Mouse (Mus musculus) embryo, embryonic 10 days (tissue): ENCODE measurements around the gene Rpl18.

Source experiments
- DNase-seq: peaks from one replicate; pipeline ENCODE4 v3.0.0-alpha.2; 2015; ENCODE audit warnings: low spot score

Gene Rpl18

GRCm38 (mm10) chr7:45700301-45701015, 14.8 kb upstream of the Rpl18 start:
- peak; percentile 89 for DNase-seq

- no peak for DNase-seq
Measured at GRCm38 (mm10) chr7:45701072-45701471, 14.2 kb upstream of the Rpl18 start.

GRCm38 (mm10) chr7:45701607-45702006, 13.7 kb upstream of the Rpl18 start:
- DNase-seq, result no peak

GRCm38 (mm10) chr7:45702316-45702715, 12.9 kb upstream of the Rpl18 start:
- no peak for DNase-seq

- no peak for DNase-seq
Measured at GRCm38 (mm10) chr7:45702809-45703520, 12.3 kb upstream of the Rpl18 start.

GRCm38 (mm10) chr7:45703521-45704033, 11.7 kb upstream of the Rpl18 start:
- DNase-seq, result no peak

GRCm38 (mm10) chr7:45704046-45704559, 11.2 kb upstream of the Rpl18 start:
- DNase-seq, result peak; percentile 88

- peak; percentile 100 for DNase-seq
Measured at GRCm38 (mm10) chr7:45704730-45705442, 10.4 kb upstream of the Rpl18 start, which contains the start of gene Dbp. Dbp (plus strand) TSS chr7:45705088.

GRCm38 (mm10) chr7:45705443-45705864, 9.8 kb upstream of the Rpl18 start:
- DNase-seq, result no peak

GRCm38 (mm10) chr7:45705873-45706281, 9.4 kb upstream of the Rpl18 start:
- DNase-seq, result peak; percentile 79

- DNase-seq, result peak; percentile 82
Measured at GRCm38 (mm10) chr7:45706721-45707241, 8.5 kb upstream of the Rpl18 start.

GRCm38 (mm10) chr7:45707375-45707967, 7.8 kb upstream of the Rpl18 start:
- peak; percentile 94 for DNase-seq

GRCm38 (mm10) chr7:45708221-45708761, 7.0 kb upstream of the Rpl18 start:
- DNase-seq, result peak; percentile 49

GRCm38 (mm10) chr7:45709036-45709435, 6.2 kb upstream of the Rpl18 start:
- DNase-seq, result peak; percentile 71

GRCm38 (mm10) chr7:45709677-45710355, 5.4 kb upstream of the Rpl18 start:
- no peak for DNase-seq

- DNase-seq, result no peak
Measured at GRCm38 (mm10) chr7:45710477-45711191, 4.6 kb upstream of the Rpl18 start.

- no peak for DNase-seq
Measured at GRCm38 (mm10) chr7:45711316-45712021, 3.8 kb upstream of the Rpl18 start.

GRCm38 (mm10) chr7:45712022-45712757, 3.1 kb upstream of the Rpl18 start:
- no peak for DNase-seq

- no peak for DNase-seq
Measured at GRCm38 (mm10) chr7:45713396-45713795, 1.9 kb upstream of the Rpl18 start.
